Mouse (Mus musculus) 416B (cell line): Measurements from ENCODE around the gene Hic1.
A peak's percentile ranks its signal among the peaks of the same experiment; 100 is the strongest.

ENCODE experiments used
- DNase-seq: peaks from one replicate; pipeline ENCODE4 v3.0.0; 2011; ENCODE audit warnings: low read depth

Gene Hic1

DNA sequence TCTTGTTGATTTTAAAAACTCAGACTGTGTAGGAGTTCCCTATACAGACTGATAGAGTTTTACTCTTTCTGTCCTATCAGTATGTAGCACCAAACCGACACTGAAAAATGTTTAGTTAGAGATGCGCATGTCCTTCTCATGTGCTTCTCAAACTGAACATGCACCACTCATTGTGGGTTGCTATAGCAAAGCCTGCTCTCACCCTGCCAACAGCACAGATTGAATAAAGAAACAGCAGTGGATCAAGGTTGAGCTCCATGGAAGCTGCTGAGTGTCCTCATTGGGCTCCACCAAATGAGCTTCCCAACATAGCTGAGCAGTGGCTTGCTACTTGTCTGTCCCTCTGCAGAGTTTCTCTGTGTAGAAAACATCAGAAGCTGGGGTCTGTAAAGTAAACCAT lies 51.2 kb downstream of the Hic1 start:
- DNase-seq, result no peak

DNA sequence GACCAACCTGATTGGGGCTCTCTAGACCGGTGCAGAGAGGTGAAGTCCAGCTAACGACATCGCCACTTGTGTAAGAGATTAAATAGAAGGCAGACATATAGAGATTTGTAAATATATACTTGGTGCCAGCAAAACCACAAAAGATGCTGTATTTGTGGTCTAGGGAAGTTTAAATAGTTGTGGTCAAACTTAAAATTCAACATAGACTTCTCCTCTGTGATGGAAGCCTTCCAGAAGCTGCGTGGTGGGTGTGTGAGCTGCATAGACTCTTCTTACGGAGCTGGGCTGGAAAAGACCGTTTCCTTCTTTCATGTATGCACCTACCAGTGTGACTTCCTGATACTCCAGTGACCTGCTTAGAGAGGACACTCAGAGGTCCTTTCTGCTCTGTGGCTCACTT lies 52.9 kb downstream of the Hic1 start:
- DNase-seq, result peak; percentile 54
